Mouse (Mus musculus): ENCODE data around the gene Ccdc113.

DNA sequence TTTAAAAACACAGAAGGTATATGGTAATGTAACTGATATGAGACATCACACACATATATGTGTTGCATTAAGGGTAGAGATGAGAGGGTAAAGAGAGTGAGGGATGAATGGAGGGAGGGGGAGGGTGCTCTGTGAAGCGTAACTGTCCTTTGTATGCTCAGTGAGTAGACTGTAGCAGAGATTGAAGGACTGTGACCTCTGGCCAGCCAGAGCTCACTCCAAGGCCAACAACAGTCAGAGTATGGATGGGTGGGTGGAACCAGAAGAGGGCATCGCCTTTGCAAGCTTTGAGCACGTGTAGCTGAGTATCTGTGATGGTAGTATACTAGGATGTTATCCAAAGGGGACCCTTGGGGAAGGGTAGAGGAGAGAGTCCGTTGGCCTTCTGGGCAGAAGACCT, 17.7 kb downstream of the Ccdc113 start:
- TF ChIP-seq CTCF (IDR thresholded peaks at IDR 0.05 in 2 of 3, conservative IDR thresholded peaks at IDR 0.05 in 1 of 3; ENCODE audit: control insufficient read depth in 1 of 3, insufficient read depth in 1 of 3, low read depth in 2 of 3, low read length in 3 of 3, poor library complexity in 1 of 3, severe bottlenecking in 1 of 3) (no peak), EP300 (IDR thresholded peaks at IDR 0.05; ENCODE audit: low read depth in 1 of 2, low read length in 2 of 2) (no peak)
